Comparison of ENCODE assay signal across 20 mouse cellular contexts in genomic region chr10:25001299-25001698, GRCm38 (mm10).
DNase-seq lines count a peak whose midpoint lies in the region; ATAC-seq and TF ChIP-seq lines count a peak whose summit lies in the region.
"Had no signal": no experiment of that assay in that cellular context is flagged by ENCODE, and none has a peak within 500 bp of the region (broad histone marks: within the 10 kb centered on the region; RNA-seq: fewer than 3 reads in every experiment).

No protein-coding gene starts in this region.

- H3K4me1 ChIP-seq in forebrain, embryonic 16.5 days (replicated peaks; ENCODE audit: control insufficient read depth, insufficient read depth, low read length) = 0 out of 2 replicates have a peak, but pooled peaks cover 2% of the 10 kb centered on the region
- H3K4me1 ChIP-seq: hindbrain, embryonic 10.5 days had no signal

- H3K9ac ChIP-seq in forebrain, embryonic 16.5 days (replicated peaks; ENCODE audit: low read depth, low read length) = no peak overlapping the region

- peak; percentile 52 to 63 for DNase-seq in layer of hippocampus, adult 2 months (ENCODE audit: low spot score in 2 of 2)
- DNase-seq in layer of hippocampus, adult 9-10 months (ENCODE audit: low spot score) = no peak
- peak; percentile 48 to 56 for DNase-seq in left cerebral cortex, adult 2 months (ENCODE audit: extremely low spot score in 1 of 2, low spot score in 2 of 2)
- DNase-seq in right cerebral cortex, postnatal 14 days = peak; percentile 32
- no peak for DNase-seq in cerebellum, adult 11 months
- DNase-seq in kidney, postnatal 36 days = no peak
- no peak for DNase-seq in thymus, adult 18-20 months
- DNase-seq: adrenal gland, adult 2 months; cerebellum, adult 9-11 months; embryo, embryonic 11 days; gastrocnemius, adult 2 months; heart, adult 11 months; kidney, postnatal 25 days; retina, postnatal 1 day; thymus, adult 2 months had no signal

- intact Hi-C loops in left cerebral cortex, adult 2 months (cut with DNase I) = loop anchor here (2.0 kb wide), 2 partner anchors 14 to 144 kb away; no protein-coding TSS in a partner anchor

- H3K4me2 ChIP-seq in forebrain, embryonic 16.5 days (ENCODE audit: low read length) = no peak overlapping the region
- H3K4me2 ChIP-seq: midbrain, embryonic 11.5 days had no signal

- no peaks in the 10 kb centered on the region for H3K36me3 ChIP-seq in forebrain, embryonic 16.5 days (ENCODE audit: control insufficient read depth, insufficient read depth)
- H3K36me3 ChIP-seq: hindbrain, embryonic 10.5 days had no signal

- H3K27me3 ChIP-seq in forebrain, embryonic 16.5 days (replicated peaks; ENCODE audit: control insufficient read depth, insufficient read depth, low read length) = no peaks in the 10 kb centered on the region

- H3K27ac ChIP-seq in layer of hippocampus, adult 2 months = peak overlapping the region; percentile 75
- no peak overlapping the region for H3K27ac ChIP-seq in forebrain, embryonic 16.5 days (ENCODE audit: low read length)
- peak overlapping the region; percentile 74 for H3K27ac ChIP-seq in left cerebral cortex, adult 2 months
- H3K27ac ChIP-seq: gastrocnemius, adult 2 months; hindbrain, embryonic 10.5 days had no signal

- H3K9me3 ChIP-seq in forebrain, embryonic 16.5 days (ENCODE audit: control insufficient read depth, low read length) = no peaks in the 10 kb centered on the region
- H3K9me3 ChIP-seq: hindbrain, embryonic 10.5 days had no signal

- no peak overlapping the region for H3K4me3 ChIP-seq in layer of hippocampus, adult 2 months
- H3K4me3 ChIP-seq in forebrain, embryonic 16.5 days (replicated peaks; ENCODE audit: low read length) = no peak overlapping the region
- no peak overlapping the region for H3K4me3 ChIP-seq in left cerebral cortex, adult 2 months
- H3K4me3 ChIP-seq: gastrocnemius, adult 2 months; hindbrain, embryonic 10.5 days; myocyte had no signal

- WGBS in forebrain, embryonic 16.5 days = 60% methylated on average over 8 of the region's 8 CpGs

- peak; percentile 76 for ATAC-seq in forebrain, embryonic 16.5 days
- ATAC-seq: intestine, embryonic 16.5 days had no signal

- no peak for TF ChIP-seq CTCF in layer of hippocampus, adult 2 months (conservative IDR thresholded peaks at IDR 0.05)
- TF ChIP-seq CTCF in left cerebral cortex, adult 2 months (IDR thresholded peaks at IDR 0.05) = no peak

Comparison
In these comparisons a context has a peak if more than half of its experiments do, and no peak if none do; other contexts are left out.
1. DNase-seq: peak in layer of hippocampus, adult 2 months (2 of 2), left cerebral cortex, adult 2 months (2 of 2) and right cerebral cortex, postnatal 14 days (single experiment); none in layer of hippocampus, adult 9-10 months (single experiment), cerebellum, adult 11 months (single experiment), kidney, postnatal 36 days (0 of 2) and thymus, adult 18-20 months (0 of 2).